Mouse (Mus musculus): ENCODE measurements around the gene Gm17349. TPM values are rescaled to one million over a fixed set of nuclear protein-coding genes. Genes with fewer than 3 reads are reported as not detected.

Gene Gm17349
- polyA plus RNA-seq, 1 experiment: not detected

- H3K4me1 ChIP-seq (ENCODE audit: control insufficient read depth, insufficient read depth, low read length): peaks cover 14% of the 10 kb centered on the region
These were observed 40.5 kb downstream of the Gm17349 start for GRCm38 (mm10) chr15:99664600-99665451.

GRCm38 (mm10) chr15:99663964-99664599, 41.2 kb downstream of the Gm17349 start:
- no peak overlapping the region for H3K27ac ChIP-seq (ENCODE audit: control insufficient read depth, insufficient read depth, low read depth, low read length)
- peak overlapping the region; percentile 15 for H3K4me3 ChIP-seq (ENCODE audit: control insufficient read depth, low read depth, low read length)
- no peak for TF ChIP-seq CTCF (IDR thresholded peaks at IDR 0.05; ENCODE audit: control insufficient read depth, insufficient read depth, insufficient replicate concordance, low read depth, low read length)
- no peak for TF ChIP-seq POLR2A (IDR thresholded peaks at IDR 0.05; ENCODE audit: control insufficient read depth, low read depth, low read length)
- H3K36me3 ChIP-seq (ENCODE audit: control insufficient read depth, insufficient read depth, low read length): no peaks in the 10 kb centered on the region
- peaks cover 14% of the 10 kb centered on the region for H3K4me1 ChIP-seq (ENCODE audit: control insufficient read depth, insufficient read depth, low read length)
- no peaks in the 10 kb centered on the region for H3K27me3 ChIP-seq (ENCODE audit: control insufficient read depth, insufficient read depth, low read length)

More at GRCm38 (mm10) chr15:99664600-99665451, 40.5 kb downstream of the Gm17349 start:
- Histone ChIP-seq H3K27ac (ENCODE audit: control insufficient read depth, insufficient read depth, low read depth, low read length) (no peak overlapping the region), H3K27me3 (ENCODE audit: control insufficient read depth, insufficient read depth, low read length) (no peaks in the 10 kb centered on the region), H3K36me3 (ENCODE audit: control insufficient read depth, insufficient read depth, low read length) (no peaks in the 10 kb centered on the region), H3K4me3 (ENCODE audit: control insufficient read depth, low read depth, low read length) (peak overlapping the region; percentile 15)
- no peak for TF ChIP-seq POLR2A (IDR thresholded peaks at IDR 0.05; ENCODE audit: control insufficient read depth, low read depth, low read length)
- no peak for TF ChIP-seq CTCF (IDR thresholded peaks at IDR 0.05; ENCODE audit: control insufficient read depth, insufficient read depth, insufficient replicate concordance, low read depth, low read length)

GRCm38 (mm10) chr15:99662371-99662770, 42.9 kb downstream of the Gm17349 start:
- no peaks in the 10 kb centered on the region for H3K27me3 ChIP-seq (ENCODE audit: control insufficient read depth, insufficient read depth, low read length)
- TF ChIP-seq CTCF (IDR thresholded peaks at IDR 0.05; ENCODE audit: control insufficient read depth, insufficient read depth, insufficient replicate concordance, low read depth, low read length): no peak
- TF ChIP-seq POLR2A (IDR thresholded peaks at IDR 0.05; ENCODE audit: control insufficient read depth, low read depth, low read length): no peak
- H3K36me3 ChIP-seq (ENCODE audit: control insufficient read depth, insufficient read depth, low read length): no peaks in the 10 kb centered on the region
- H3K4me3 ChIP-seq (ENCODE audit: control insufficient read depth, low read depth, low read length): no peak overlapping the region
- peaks cover 12% of the 10 kb centered on the region for H3K4me1 ChIP-seq (ENCODE audit: control insufficient read depth, insufficient read depth, low read length)
- no peak overlapping the region for H3K27ac ChIP-seq (ENCODE audit: control insufficient read depth, insufficient read depth, low read depth, low read length)

- Histone ChIP-seq H3K27me3 (ENCODE audit: control insufficient read depth, insufficient read depth, low read length) (no peaks in the 10 kb centered on the region), H3K36me3 (ENCODE audit: control insufficient read depth, insufficient read depth, low read length) (no peaks in the 10 kb centered on the region), H3K4me1 (ENCODE audit: control insufficient read depth, insufficient read depth, low read length) (peaks cover 12% of the 10 kb centered on the region), H3K4me3 (ENCODE audit: control insufficient read depth, low read depth, low read length) (no peak overlapping the region), H3K27ac (ENCODE audit: control insufficient read depth, insufficient read depth, low read depth, low read length) (no peak overlapping the region)
- no peak for TF ChIP-seq POLR2A (IDR thresholded peaks at IDR 0.05; ENCODE audit: control insufficient read depth, low read depth, low read length)
- TF ChIP-seq CTCF (IDR thresholded peaks at IDR 0.05; ENCODE audit: control insufficient read depth, insufficient read depth, insufficient replicate concordance, low read depth, low read length): no peak
These were observed 44.0 kb downstream of the Gm17349 start for GRCm38 (mm10) chr15:99661121-99661830.

GRCm38 (mm10) chr15:99658437-99658836, 46.9 kb downstream of the Gm17349 start:
- Histone ChIP-seq H3K4me1 (ENCODE audit: control insufficient read depth, insufficient read depth, low read length) (no peaks in the 10 kb centered on the region; the same call in 1 of the 2 replicates), H3K27ac (ENCODE audit: control insufficient read depth, insufficient read depth, low read depth, low read length) (no peak overlapping the region), H3K27me3 (ENCODE audit: control insufficient read depth, insufficient read depth, low read length) (no peaks in the 10 kb centered on the region), H3K36me3 (ENCODE audit: control insufficient read depth, insufficient read depth, low read length) (no peaks in the 10 kb centered on the region), H3K4me3 (ENCODE audit: control insufficient read depth, low read depth, low read length) (no peak overlapping the region)
- TF ChIP-seq CTCF (IDR thresholded peaks at IDR 0.05; ENCODE audit: control insufficient read depth, insufficient read depth, insufficient replicate concordance, low read depth, low read length): no peak
- no peak for TF ChIP-seq POLR2A (IDR thresholded peaks at IDR 0.05; ENCODE audit: control insufficient read depth, low read depth, low read length)

- TF ChIP-seq POLR2A (IDR thresholded peaks at IDR 0.05; ENCODE audit: control insufficient read depth, low read depth, low read length) (no peak), CTCF (IDR thresholded peaks at IDR 0.05; ENCODE audit: control insufficient read depth, insufficient read depth, insufficient replicate concordance, low read depth, low read length) (no peak)
- Histone ChIP-seq H3K36me3 (ENCODE audit: control insufficient read depth, insufficient read depth, low read length) (no peaks in the 10 kb centered on the region), H3K4me3 (ENCODE audit: control insufficient read depth, low read depth, low read length) (no peak overlapping the region), H3K4me1 (ENCODE audit: control insufficient read depth, insufficient read depth, low read length) (peaks cover 2% of the 10 kb centered on the region), H3K27me3 (ENCODE audit: control insufficient read depth, insufficient read depth, low read length) (no peaks in the 10 kb centered on the region), H3K27ac (ENCODE audit: control insufficient read depth, insufficient read depth, low read depth, low read length) (no peak overlapping the region)
These were observed 49.3 kb downstream of the Gm17349 start for GRCm38 (mm10) chr15:99655956-99656355.

- no peak overlapping the region for H3K4me3 ChIP-seq (ENCODE audit: control insufficient read depth, low read depth, low read length)
- H3K27ac ChIP-seq (ENCODE audit: control insufficient read depth, insufficient read depth, low read depth, low read length): no peak overlapping the region
- TF ChIP-seq POLR2A (IDR thresholded peaks at IDR 0.05; ENCODE audit: control insufficient read depth, low read depth, low read length): no peak
- TF ChIP-seq CTCF (IDR thresholded peaks at IDR 0.05; ENCODE audit: control insufficient read depth, insufficient read depth, insufficient replicate concordance, low read depth, low read length): no peak
- H3K4me1 ChIP-seq (ENCODE audit: control insufficient read depth, insufficient read depth, low read length): peaks cover 2% of the 10 kb centered on the region
- no peaks in the 10 kb centered on the region for H3K36me3 ChIP-seq (ENCODE audit: control insufficient read depth, insufficient read depth, low read length)
- H3K27me3 ChIP-seq (ENCODE audit: control insufficient read depth, insufficient read depth, low read length): no peaks in the 10 kb centered on the region
These were observed 51.4 kb downstream of the Gm17349 start for GRCm38 (mm10) chr15:99653876-99654275.

Measured in testis, adult 2 months (tissue).